Mouse (Mus musculus) kidney, embryonic 16.5 days (tissue): ENCODE data around the gene Hspb1. TPM values are rescaled to one million over a fixed set of nuclear protein-coding genes. Genes with fewer than 3 reads are reported as not detected.
A peak's percentile ranks its signal among the peaks of the same experiment; 100 is the strongest.

Source experiments
- ATAC-seq: fragments of 200-750 bp; cut with Nextera tagmentation; 2 replicates; pipeline ENCODE4 v1.8.0; 2017; ENCODE audit warnings: moderate TSS enrichment; ENCODE audit not compliant: low FRiP score, low TSS enrichment
- H3K27ac ChIP-seq: fragments of 300-500 bp; sonication (generic); 2 replicates; pipeline ENCODE4 v1.5.1; 2014; ENCODE audit warnings: low read length
- H3K27me3 ChIP-seq: fragments of 300-500 bp; sonication (generic); 2 replicates; pipeline ENCODE4 v1.6.1; 2014; ENCODE audit warnings: low read length, control low read depth, mixed read lengths; ENCODE audit not compliant: insufficient read depth
- H3K36me3 ChIP-seq: fragments of 300-500 bp; sonication (generic); 2 replicates; pipeline ENCODE4 v1.6.1; 2014; ENCODE audit warnings: low read length, control low read depth, mixed read lengths; ENCODE audit not compliant: insufficient read depth
- H3K4me1 ChIP-seq: fragments of 300-500 bp; sonication (generic); 2 replicates; pipeline ENCODE4 v1.6.1; 2014; ENCODE audit warnings: low read length, control low read depth, mixed read lengths; ENCODE audit not compliant: insufficient read depth
- H3K4me2 ChIP-seq: fragments of 300-500 bp; sonication (generic); replicated peaks from 2 replicates; pipeline ENCODE4 v1.6.1; 2014; ENCODE audit warnings: low read depth, low read length
- H3K4me3 ChIP-seq: fragments of 300-500 bp; sonication (generic); 2 replicates; pipeline ENCODE4 v1.5.1; 2014; ENCODE audit warnings: mild to moderate bottlenecking, low read length
- H3K9ac ChIP-seq: fragments of 300-500 bp; sonication (generic); replicated peaks from 2 replicates; pipeline ENCODE4 v1.6.1; 2014; ENCODE audit warnings: low read length
- H3K9me3 ChIP-seq: fragments of 300-500 bp; sonication (generic); 2 replicates; pipeline ENCODE4 v1.6.1; 2016; ENCODE audit warnings: low read length, control low read depth
- WGBS: fragments of 180-500 bp; shearing (Covaris S2); extraction: QIAGEN DNeasy Blood & Tissue Kit; methylation state at CpG from one replicate; pipeline ENCODE4 v1.1.7; 2014; 5-methylcytosine and 5-hydroxymethylcytosine counted together
- polyA plus RNA-seq: library from polyadenylated mRNA; unstranded; fragments of >200 nt; fragmentation: Nextera tagmentation; extraction: Ambion mirVana; gene quantifications from 2 replicates; pipeline ENCODE4 v1.2.1, GENCODE M21; 2015

Gene Hspb1
- polyA plus RNA-seq, 1 experiment from 2014 or later, result 70.5 TPM

DNA sequence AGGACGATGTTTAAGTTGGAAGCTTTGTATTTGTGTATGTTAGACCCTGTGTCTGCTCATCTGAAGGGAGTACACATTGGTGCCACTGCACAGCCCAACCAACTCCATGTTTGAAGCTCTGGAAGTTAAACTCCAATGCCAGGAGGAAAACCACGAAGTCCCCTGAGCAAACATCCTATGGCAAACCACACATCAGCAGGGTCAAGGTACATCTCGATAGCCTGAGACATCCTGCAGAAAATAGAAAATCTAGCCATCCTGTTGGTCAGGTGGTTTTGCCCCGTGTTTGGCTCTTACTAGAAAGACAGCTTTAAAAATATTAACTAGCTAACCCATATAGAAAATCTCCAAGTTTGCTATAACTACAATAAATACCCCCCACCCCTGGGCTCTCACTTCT, 11.3 kb downstream of the Hspb1 start:
- Histone ChIP-seq H3K9ac (no peak overlapping the region), H3K4me3 (no peak overlapping the region), H3K4me1 (peaks cover 5% of the 10 kb centered on the region; the same call in 1 of the 2 replicates), H3K4me2 (no peak overlapping the region), H3K36me3 (no peaks in the 10 kb centered on the region), H3K27me3 (no peaks in the 10 kb centered on the region), H3K9me3 (no peaks in the 10 kb centered on the region), H3K27ac (no peak overlapping the region)
- WGBS, result 77% methylated on average over 4 of the region's 4 CpGs
- no peak for ATAC-seq

DNA sequence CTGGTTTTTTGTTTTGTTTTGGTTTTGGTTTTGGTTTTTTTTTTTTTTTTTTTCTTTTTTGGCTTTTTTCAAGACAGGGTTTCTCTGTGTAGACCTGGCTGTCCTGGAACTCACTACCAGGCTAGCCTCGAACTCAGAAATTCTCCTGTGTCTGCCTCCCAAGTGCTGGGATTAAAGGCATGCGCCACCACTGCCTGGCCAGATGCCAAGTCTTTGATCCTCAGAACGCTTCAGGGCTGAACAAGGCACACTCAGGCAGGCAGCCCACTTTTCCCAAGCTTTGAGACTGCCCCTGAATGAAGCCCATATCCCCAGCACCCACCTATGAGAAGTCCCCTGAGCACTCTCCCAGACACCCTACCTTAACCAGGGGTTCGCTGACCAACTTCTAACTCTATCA, 12.1 kb downstream of the Hspb1 start:
- Histone ChIP-seq H3K9ac (no peak overlapping the region), H3K27me3 (no peaks in the 10 kb centered on the region), H3K36me3 (no peaks in the 10 kb centered on the region), H3K4me3 (no peak overlapping the region), H3K4me1 (peaks cover 11% of the 10 kb centered on the region; the same call in 1 of the 2 replicates), H3K4me2 (no peak overlapping the region), H3K9me3 (no peaks in the 10 kb centered on the region), H3K27ac (no peak overlapping the region)
- ATAC-seq, result no peak
- 57% methylated on average over 4 of the region's 4 CpGs for WGBS

DNA sequence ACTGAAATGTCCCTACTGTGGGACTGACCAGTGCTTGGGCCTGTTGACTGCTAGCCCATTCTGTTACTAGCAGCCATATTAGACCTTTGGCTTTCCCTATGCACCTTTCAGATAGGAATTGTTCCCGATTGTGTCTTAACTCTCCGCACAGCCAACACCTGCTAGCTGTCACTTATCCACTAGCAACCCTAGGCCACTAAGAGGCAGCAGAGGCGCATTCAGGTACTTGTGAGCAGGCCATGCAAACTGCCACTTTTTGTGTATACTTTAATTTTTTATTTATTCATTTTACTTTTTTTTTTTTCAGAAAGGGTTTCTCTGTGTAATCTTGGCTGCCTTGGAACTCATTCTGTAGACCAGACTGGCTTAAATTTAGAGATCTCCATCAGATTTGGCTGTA, 13.0 kb downstream of the Hspb1 start:
- H3K9ac ChIP-seq, result no peak overlapping the region

DNA sequence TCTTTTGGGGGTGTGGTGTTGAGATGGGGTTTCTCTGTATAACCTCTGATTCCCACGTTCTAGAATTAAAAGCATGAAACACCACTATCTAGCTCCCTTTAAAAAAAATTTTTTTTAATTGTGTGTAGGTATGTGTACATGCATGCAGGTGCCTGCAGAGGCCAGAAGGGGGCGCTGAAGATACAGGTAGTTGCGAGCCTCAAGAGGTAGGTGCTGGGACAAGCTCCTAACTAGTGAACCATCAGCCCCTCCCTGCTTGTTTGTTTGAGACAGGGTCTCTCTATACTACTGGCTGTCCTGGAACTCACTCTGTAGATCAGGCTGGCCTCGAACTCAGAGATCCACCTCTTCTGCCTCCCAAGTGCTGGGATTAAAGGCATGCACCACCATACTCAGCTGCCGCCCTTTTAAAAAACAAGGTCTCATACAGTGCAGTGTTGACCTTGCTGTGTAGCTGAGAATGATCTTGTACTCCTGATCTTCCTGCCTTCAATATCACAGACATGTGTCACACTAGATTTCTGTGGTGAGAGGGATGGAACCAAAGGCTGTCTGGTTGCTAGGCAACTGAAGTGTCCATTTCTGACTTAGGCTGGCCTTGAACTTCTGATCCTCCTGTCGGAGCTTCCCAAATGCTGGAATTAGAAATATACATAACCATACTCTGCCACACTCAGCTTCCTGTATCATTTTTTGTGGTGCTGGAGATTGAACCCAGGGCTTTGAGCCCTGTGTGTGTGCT, 13.8 kb downstream of the Hspb1 start:
- H3K4me1 ChIP-seq, result peaks cover 14% of the 10 kb centered on the region; the same call in 1 of the 2 replicates
- H3K4me3 ChIP-seq, result no peak overlapping the region
- no peak overlapping the region for H3K27ac ChIP-seq
- no peaks in the 10 kb centered on the region for H3K9me3 ChIP-seq
- H3K4me2 ChIP-seq, result no peak overlapping the region
- no peaks in the 10 kb centered on the region for H3K36me3 ChIP-seq
- H3K27me3 ChIP-seq, result no peaks in the 10 kb centered on the region
- no peak overlapping the region for H3K9ac ChIP-seq
- WGBS, result 64% methylated on average over 6 of the region's 6 CpGs
- ATAC-seq, result no peak

More for the DNA sequence above, 13.0 kb downstream of the Hspb1 start:
- H3K4me3 ChIP-seq, result no peak overlapping the region
- 79% methylated on average over 3 of the region's 3 CpGs for WGBS
- no peak for ATAC-seq
- H3K4me1 ChIP-seq, result peaks cover 11% of the 10 kb centered on the region; the same call in 1 of the 2 replicates
- no peaks in the 10 kb centered on the region for H3K9me3 ChIP-seq
- H3K36me3 ChIP-seq, result no peaks in the 10 kb centered on the region
- no peak overlapping the region for H3K4me2 ChIP-seq
- no peak overlapping the region for H3K27ac ChIP-seq
- H3K27me3 ChIP-seq, result no peaks in the 10 kb centered on the region

DNA sequence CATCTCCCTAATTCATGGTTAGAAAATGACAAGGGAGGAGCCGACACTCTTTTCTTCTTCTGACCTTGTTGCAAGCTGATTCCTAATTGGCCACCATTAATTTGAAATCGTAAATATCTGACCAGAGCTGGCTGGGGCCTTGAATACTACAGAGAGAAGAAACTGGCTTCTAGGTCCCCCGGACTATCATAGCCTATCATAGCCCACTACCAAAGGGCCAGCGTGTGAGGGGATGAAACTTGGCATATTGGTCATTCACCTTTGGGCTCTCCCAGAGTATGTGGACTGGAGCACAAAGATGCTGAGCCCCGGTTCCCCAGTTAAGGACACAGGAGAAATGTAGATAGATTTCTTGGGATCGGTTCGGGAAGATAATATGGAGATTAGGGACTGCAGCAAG, 15.3 kb downstream of the Hspb1 start:
- Histone ChIP-seq H3K9ac (peak overlapping the region; percentile 66), H3K4me1 (peaks cover 17% of the 10 kb centered on the region; the same call in 1 of the 2 replicates), H3K4me3 (peak overlapping the region; percentile 45), H3K27ac (peak overlapping the region; percentile 76), H3K4me2 (peak overlapping the region; percentile 65), H3K27me3 (no peaks in the 10 kb centered on the region), H3K36me3 (peaks cover 6% of the 10 kb centered on the region; the same call in 1 of the 2 replicates), H3K9me3 (no peaks in the 10 kb centered on the region)
- ATAC-seq, result peak; percentile 21; the same call in 1 of the 2 replicates
- WGBS, result 22% methylated on average over 7 of the region's 7 CpGs

DNA sequence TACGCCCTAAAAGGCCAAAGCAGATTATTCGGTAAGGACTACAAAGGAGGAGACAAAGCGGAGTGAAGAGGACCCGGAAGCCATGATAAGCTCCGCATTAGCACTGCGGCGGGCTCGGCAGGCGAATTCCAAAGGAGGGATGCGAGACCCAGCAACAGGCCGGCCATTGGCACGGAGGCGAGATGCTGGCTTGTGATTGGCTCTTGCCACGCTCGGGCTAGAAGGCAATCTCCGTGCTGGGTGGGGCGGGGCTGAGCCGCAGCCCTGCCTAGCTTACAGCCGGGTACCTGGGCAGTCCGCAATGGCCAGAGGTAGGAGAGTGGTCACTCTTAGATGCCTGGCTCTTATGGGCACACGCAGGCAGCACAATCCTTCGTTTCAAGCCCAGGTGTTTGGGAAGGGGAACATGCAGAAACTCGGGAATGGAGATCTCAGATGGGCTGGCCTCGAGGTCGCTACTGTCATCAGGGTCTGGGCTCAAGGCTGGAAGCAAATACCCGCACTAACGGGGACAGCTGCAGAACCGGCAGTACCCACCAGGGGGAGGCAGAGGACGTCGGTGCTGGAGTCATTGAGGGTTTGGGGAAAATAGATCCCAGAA, 15.9 kb downstream of the Hspb1 start:
- Histone ChIP-seq H3K9ac (peak overlapping the region; percentile 66), H3K36me3 (peaks cover 6% of the 10 kb centered on the region; the same call in 1 of the 2 replicates), H3K9me3 (no peaks in the 10 kb centered on the region), H3K27me3 (no peaks in the 10 kb centered on the region), H3K4me2 (peak overlapping the region; percentile 65), H3K27ac (peak overlapping the region; percentile 76), H3K4me3 (peak overlapping the region; percentile 45), H3K4me1 (peaks cover 17% of the 10 kb centered on the region; the same call in 1 of the 2 replicates)
- ATAC-seq, result peak; percentile 98
- under 1% methylated on average over 30 of the region's 30 CpGs for WGBS

DNA sequence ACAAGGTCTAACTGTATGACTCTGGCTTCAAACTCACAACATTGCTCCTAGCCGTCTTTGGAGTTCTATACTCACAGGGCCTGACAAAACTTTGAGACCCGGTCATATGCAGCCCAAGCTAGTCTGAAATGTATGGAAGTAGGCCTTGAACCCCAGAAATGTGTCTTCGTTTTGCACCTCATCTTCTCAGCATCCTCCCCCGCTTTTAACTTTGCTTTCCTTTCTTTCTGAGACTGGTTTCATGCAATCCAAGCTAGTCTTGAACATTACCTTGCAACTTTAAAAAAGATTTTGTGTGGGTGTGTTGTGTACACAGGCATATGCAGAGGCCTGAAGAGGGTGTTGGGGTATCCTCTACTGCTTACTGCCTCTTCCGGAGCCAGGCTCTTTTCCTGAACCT, 16.5 kb downstream of the Hspb1 start:
- H3K4me1 ChIP-seq, result peaks cover 17% of the 10 kb centered on the region; the same call in 1 of the 2 replicates
- peak overlapping the region; percentile 65; the same call in 1 of the 2 replicates for H3K4me2 ChIP-seq
- H3K4me3 ChIP-seq, result peak overlapping the region; percentile 45; the same call in 1 of the 2 replicates
- H3K27me3 ChIP-seq, result no peaks in the 10 kb centered on the region
- peak overlapping the region; percentile 66 for H3K9ac ChIP-seq
- peak overlapping the region; percentile 1; the same call in 1 of the 2 replicates for H3K27ac ChIP-seq
- H3K9me3 ChIP-seq, result no peaks in the 10 kb centered on the region
- WGBS, result 55% methylated on average over 5 of the region's 5 CpGs
- peaks cover 11% of the 10 kb centered on the region for H3K36me3 ChIP-seq
- no peak for ATAC-seq

DNA sequence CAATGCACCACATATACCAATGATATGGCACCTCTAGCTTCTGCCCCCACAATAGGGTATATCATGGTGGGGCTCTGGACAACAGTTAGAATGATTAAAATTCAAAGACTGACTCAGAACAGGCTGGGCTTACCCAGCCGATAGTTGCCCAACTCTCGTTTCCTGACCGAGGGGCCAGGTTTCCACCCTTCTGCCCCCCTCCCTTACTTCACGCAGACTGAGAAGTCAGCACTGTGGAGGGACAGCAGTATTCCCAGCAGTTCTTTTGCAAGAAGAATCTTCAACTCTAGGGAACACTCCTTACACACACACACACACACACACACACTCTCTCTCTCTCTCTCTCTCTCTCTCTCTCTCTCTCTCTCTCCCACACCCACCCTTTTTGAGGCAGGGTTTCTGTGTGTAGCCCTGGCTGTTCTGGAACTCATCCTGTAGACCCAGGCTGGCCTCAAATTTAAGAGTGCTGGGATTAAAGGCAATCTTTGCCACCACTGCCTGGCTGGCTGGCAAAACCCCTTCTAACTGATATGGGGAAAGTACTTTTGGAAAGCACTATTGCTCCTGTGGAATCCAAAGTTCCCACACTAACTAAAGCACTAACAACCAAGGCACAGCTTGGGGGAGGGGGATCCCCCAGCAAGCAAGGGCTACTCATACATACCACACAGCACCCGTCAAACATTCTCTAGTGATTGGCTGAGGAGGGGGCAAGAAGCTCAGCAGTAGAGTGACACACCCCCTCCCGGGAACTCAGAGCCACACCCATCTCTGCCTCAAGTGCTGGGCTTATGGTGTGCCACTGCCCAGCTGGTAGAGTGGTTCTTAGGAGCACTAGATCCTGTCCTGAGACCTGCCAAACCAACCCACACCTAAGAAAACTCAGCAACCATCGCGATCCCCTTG, 17.9 kb downstream of the Hspb1 start:
- Histone ChIP-seq H3K27me3 (no peaks in the 10 kb centered on the region), H3K36me3 (peaks cover 24% of the 10 kb centered on the region), H3K9me3 (no peaks in the 10 kb centered on the region), H3K4me1 (peaks cover 17% of the 10 kb centered on the region; the same call in 1 of the 2 replicates), H3K9ac (no peak overlapping the region), H3K27ac (no peak overlapping the region), H3K4me3 (no peak overlapping the region), H3K4me2 (no peak overlapping the region)
- WGBS, result 62% methylated on average over 8 of the region's 8 CpGs
- ATAC-seq, result no peak

DNA sequence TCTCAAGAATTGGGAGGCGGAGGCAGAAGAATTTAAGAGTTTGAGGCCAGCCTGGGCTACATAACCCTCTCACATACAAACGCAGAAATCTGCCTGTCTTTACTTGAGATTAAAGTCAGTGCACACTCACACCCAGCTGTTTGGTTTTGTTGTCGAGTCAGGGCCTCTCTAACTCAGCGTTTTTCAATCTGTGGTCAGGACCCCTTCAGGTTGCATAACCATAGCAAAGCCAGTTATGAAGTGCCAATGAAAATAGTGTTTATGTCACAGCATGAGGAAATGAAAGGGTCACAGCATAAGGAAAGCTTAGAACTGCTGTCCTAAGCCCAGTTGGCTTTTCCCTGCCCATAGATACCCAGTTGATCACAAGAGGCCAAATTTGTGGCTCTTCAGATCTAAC, 19.1 kb downstream of the Hspb1 start:
- Histone ChIP-seq H3K36me3 (peaks cover 36% of the 10 kb centered on the region), H3K27ac (no peak overlapping the region), H3K4me1 (peaks cover 17% of the 10 kb centered on the region; the same call in 1 of the 2 replicates), H3K4me3 (no peak overlapping the region), H3K9me3 (no peaks in the 10 kb centered on the region), H3K9ac (no peak overlapping the region), H3K4me2 (no peak overlapping the region), H3K27me3 (no peaks in the 10 kb centered on the region)
- 76% methylated on average over 4 of the region's 4 CpGs for WGBS
- ATAC-seq, result no peak
